Mouse (Mus musculus): ENCODE results near the gene Ly6g6d.

Ly6g6d gene

GRCm38 (mm10) chr17:35097164-35097655 is 19.3 kb upstream of the Ly6g6d start:
- no peak for DNase-seq (ENCODE audit: low spot score)

DNA sequence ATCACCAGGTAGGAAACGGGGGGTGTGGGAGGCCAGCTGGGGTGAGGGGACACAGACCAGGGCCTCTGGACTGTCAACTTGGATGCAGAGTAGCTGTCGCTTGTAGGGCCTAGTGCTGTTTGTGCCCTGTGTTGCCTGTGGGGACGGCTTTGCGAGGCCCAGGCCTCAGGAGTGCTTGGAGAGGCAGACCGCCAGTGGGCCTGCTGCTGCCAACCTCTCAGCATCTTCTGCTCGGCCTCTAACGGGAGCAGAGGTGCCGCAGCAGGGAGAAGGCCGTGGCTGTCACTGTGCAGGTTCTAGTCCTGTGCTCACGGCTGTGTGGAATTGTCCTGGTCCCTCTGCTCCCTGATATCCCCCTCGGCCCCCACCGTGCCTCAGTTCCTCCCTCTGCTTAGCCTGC is 18.7 kb upstream of the Ly6g6d start:
- DNase-seq (ENCODE audit: low spot score), result no peak

GRCm38 (mm10) chr17:35094475-35095365 is 16.9 kb upstream of the Ly6g6d start:
- DNase-seq (ENCODE audit: low spot score), result no peak

DNA sequence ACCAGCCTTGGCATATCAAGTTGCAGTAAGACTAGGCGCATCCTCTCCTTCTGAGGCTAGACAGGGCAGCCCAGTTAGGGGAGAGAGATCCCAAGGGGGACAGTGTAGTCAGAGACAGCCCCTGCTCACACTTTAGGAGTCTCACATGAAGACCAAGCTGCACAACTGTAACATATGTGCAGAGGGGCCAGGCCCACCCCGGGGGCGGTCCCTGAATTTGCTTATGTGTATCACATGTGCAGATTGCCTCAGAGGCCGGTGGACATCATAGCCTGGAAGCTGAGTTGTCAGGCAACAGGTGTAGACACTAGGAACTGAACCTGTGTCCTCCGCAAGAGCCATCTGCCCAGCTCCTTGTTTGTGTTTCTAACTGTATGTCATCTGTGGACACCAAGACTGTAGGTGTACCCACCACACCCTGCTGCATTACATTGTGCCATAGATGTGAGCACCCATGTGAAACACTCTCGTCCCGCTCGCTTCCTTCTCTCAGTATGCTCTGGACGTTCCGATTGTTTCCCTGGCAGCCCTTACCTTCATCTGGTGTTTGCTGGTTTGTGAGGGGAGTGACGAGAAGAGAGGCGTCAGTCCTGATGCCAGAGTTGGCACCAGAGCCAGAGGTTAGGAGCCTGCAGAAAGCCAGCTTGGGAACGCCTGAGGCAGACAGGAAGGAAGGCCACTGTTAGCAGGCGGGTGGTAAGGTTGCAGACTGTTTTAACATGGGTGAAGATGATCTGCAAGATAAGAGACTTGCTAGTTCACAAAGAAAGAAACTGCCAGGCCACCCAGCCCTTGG is 14.7 kb upstream of the Ly6g6d start:
- no peak for DNase-seq (ENCODE audit: low spot score)

DNA sequence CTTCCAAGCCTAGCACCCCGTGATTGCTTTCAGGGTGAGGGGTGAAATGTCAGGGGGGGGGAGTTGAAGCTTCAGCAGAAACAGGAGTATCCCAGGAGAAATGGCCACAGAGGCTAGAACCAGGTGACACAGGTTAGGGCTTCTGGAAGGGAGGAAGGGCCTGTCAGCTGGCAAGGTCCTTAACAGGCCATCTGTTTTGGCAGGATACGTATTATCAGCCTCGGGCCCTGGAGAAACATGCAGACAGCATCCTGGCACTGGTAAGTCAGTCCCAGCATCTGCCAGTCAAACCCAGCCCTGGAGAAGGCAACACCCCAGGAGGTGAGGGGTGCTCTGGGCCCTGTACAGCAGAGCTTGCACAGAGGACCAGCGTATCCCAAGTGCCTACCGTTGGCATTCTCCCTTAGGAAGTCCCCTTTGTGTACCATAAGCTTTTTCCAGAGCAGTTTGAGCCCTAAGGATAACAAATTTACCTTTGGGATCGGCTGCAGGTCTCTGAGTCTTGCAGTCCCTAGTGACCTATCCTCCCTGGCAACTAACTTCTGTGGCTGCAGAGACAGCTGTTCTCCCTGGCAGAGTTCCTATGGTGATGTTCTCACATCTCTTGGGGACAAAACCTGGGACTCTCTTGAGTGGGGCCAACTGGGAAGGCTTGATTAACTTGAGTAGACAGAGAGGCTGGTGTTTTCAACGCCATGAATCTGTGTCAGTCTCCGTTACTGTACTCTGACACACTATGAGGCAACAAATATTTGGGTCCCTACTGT is 12.5 kb upstream of the Ly6g6d start:
- peak; percentile 80 for DNase-seq (ENCODE audit: low spot score)

GRCm38 (mm10) chr17:35088825-35089644 is 11.2 kb upstream of the Ly6g6d start, which contains the start of gene Abhd16a:
Gene Abhd16a, plus strand, starts transcription at chr17:35089263.
- DNase-seq (ENCODE audit: low spot score), result peak; percentile 93

- DNase-seq (ENCODE audit: low spot score), result peak; percentile 35
Measured at GRCm38 (mm10) chr17:35088151-35088550, 10.3 kb upstream of the Ly6g6d start.

DNA sequence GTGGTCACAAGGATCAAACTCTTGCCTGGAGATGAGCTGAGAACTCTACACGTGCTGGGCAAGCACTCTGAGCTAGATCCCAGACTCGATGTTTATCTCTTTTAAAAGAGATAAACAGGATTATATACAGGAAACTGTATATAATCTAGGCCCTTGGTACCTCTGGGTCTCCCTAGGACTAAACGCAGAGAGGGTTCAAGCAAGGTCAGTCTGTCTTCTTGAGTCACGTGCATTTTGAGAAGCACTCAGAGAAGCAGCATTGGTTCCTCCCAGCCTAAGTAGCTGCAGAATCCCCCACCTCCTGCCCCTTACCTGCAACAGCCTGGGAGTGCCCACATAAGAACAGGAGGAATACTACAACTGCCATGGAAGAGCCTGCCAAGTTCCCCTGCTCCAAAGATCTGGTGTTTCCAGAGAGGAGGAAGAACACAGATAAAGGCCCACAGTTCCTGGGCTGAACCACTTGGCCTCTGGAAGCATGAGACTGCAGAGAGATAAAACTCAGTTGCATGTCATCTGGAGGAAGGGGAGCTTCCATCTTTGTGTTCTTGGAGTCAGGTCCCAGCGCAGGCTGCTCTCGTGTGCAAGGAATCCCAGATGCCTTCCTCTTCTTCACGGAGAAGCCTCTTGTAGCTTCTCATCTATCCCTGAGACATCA is 7.5 kb upstream of the Ly6g6d start, which contains the start of gene Ly6g6f:
Ly6g6f (minus strand) TSS at position 403 of the 658 bp plus-strand sequence.
- no peak for DNase-seq (ENCODE audit: low spot score)

GRCm38 (mm10) chr17:35083929-35084497 is 6.1 kb upstream of the Ly6g6d start:
- no peak for DNase-seq (ENCODE audit: low spot score)

DNA sequence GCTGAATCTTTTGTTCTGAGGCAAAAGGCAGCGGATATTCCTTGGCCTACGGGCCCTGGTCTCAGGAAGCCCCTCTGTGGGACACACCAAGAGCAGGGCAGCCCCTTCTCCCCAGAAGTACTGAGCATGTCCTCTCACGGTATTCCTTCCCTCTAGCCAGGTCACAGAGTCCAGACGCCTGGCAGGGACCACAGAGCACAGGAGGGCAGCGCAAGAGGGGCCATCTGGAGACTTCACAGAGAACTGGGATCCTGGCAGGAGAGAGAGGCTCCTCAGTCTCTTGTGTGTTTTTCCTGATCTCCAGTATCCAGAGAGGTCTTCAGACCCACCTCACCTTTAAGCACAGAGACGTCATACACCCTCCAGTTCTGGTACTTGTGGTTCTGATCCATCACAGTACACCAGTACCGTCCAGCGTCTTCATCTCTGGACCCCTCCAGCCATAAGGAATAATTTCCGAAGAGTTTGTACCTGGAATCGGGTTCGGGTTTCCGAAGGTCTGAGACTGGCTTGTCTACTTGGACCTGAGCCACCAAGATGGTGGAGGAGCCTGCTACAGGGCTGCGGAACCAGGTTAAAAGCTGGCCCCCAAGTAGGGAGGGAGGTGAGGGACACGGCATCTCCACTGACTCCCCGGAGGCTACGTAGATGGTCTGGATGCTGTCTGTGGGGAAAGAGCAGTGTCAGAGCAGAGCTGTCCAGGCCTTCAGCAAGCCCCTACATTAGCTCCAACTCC is 5.1 kb upstream of the Ly6g6d start:
- no peak for DNase-seq (ENCODE audit: low spot score)

GRCm38 (mm10) chr17:35080710-35081109 is 2.8 kb upstream of the Ly6g6d start:
- no peak for DNase-seq (ENCODE audit: low spot score)

GRCm38 (mm10) chr17:35080248-35080647 is 2.4 kb upstream of the Ly6g6d start:
- DNase-seq (ENCODE audit: low spot score), result no peak

DNA sequence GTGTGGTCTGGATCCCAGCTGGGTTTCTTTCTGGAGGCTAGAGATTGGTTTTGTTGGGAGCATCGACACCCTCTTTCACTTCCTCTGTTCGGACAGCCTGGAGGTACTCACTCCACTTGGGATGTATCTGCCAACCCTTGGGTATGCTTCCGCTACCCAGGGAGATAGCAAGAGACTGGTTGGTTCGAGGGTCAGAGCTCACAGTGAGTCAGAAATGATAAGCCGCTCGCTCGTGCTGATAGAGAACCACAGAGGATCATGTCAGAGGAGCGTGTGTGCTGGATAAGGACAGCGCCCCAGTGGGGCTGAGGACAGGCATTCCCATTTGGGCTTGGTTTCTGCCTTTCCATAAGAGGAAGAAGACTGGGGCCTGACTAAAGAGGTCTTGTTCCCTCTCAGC is 1.9 kb upstream of the Ly6g6d start:
- no peak for DNase-seq (ENCODE audit: low spot score)

DNA sequence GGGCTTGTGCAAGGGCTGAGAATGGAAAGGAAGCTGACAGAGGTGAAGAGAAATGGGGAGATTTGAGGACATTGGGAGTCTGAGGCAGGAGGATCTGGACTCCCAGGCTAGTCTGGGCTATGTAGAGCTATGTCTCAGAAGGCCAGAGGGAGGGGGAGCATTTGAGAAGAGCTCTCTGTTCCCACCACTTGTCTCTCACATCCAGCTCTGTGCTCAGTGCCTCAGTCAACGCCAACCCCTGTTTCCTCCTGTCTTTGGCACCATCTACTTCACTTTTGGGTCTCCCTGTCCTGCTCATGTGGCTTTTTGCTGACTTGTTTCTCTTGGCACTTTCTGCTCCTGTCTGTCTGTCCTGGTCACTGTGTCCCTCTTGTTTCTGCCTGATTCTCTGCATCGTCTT is 580 bp downstream of the Ly6g6d start:
- DNase-seq (ENCODE audit: low spot score), result no peak

- DNase-seq (ENCODE audit: low spot score), result no peak
Measured at GRCm38 (mm10) chr17:35076507-35077176, 1.2 kb downstream of the Ly6g6d start, which contains the start of gene Ly6g6e. Gene Ly6g6e, plus strand, starts transcription at chr17:35076902.

DNA sequence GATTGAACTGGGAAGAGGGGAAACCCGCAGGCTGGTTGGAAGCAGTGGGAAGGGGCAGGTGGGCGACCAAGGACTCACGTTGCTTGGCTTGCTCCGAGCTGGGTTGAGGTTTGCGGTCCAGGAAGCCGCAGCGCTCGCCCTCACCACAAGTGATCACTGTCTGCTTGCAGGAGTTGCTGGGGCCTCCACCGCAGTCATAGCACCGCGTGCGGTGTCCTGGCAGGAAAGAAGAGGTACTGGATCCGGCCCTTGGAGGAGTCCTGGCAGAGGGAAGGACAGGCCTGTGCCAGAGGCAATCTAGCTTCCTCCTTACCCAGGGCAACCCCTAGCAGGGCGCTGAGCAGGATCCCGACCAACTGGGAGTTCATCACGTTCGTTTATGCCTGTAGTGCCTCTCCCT is 3.8 kb downstream of the Ly6g6d start:
- no peak for DNase-seq (ENCODE audit: low spot score)

GRCm38 (mm10) chr17:35071454-35071853 is 6.4 kb downstream of the Ly6g6d start:
- no peak for DNase-seq (ENCODE audit: low spot score)

- DNase-seq (ENCODE audit: low spot score), result no peak
Measured at GRCm38 (mm10) chr17:35070556-35071229, 7.2 kb downstream of the Ly6g6d start.

Data from adipocyte (in vitro differentiated cells).